Mouse (Mus musculus) forebrain, embryonic 11.5 days (tissue): ENCODE data around the gene Tcf7l1. TPM values are rescaled to one million over a fixed set of nuclear protein-coding genes. Genes with fewer than 3 reads are reported as not detected.

Experiments
- ATAC-seq: fragments of 200-750 bp; cut with Nextera tagmentation; replicated peaks from 2 replicates; pipeline ENCODE4 v1.8.0; 2017; ENCODE audit warnings: moderate TSS enrichment; ENCODE audit not compliant: low FRiP score
- DNase-seq: peaks from one replicate; pipeline ENCODE4 v3.0.0-alpha.2; 2017; ENCODE audit warnings: low spot score
- H3K27ac ChIP-seq: fragments of 300-500 bp; sonication (generic); 2 replicates; pipeline ENCODE4 v1.5.1; 2014; ENCODE audit warnings: low read depth, low read length
- H3K27me3 ChIP-seq: fragments of 300-500 bp; sonication (generic); 2 replicates; pipeline ENCODE4 v1.6.1; 2014; ENCODE audit warnings: mild to moderate bottlenecking, low read length, mixed read lengths; ENCODE audit not compliant: control insufficient read depth, insufficient read depth
- H3K36me3 ChIP-seq: fragments of 300-500 bp; sonication (generic); 2 replicates; pipeline ENCODE4 v1.6.1; 2014; ENCODE audit warnings: mild to moderate bottlenecking, low read length, moderate library complexity, mixed read lengths; ENCODE audit not compliant: control insufficient read depth, insufficient read depth
- H3K4me1 ChIP-seq: fragments of 300-500 bp; sonication (generic); replicated peaks from 2 replicates; pipeline ENCODE4 v1.6.1; 2014; ENCODE audit warnings: low read length, mixed read lengths; ENCODE audit not compliant: control insufficient read depth, insufficient read depth
- H3K4me2 ChIP-seq: fragments of 300-500 bp; sonication (generic); 2 replicates; pipeline ENCODE4 v1.6.1; 2014; ENCODE audit warnings: low read depth, mild to moderate bottlenecking, low read length, moderate library complexity, mixed read lengths; ENCODE audit not compliant: severe bottlenecking
- H3K4me3 ChIP-seq: fragments of 300-500 bp; sonication (generic); 2 replicates; pipeline ENCODE4 v1.5.1; 2014; ENCODE audit warnings: low read depth, low read length
- H3K9ac ChIP-seq: fragments of 300-500 bp; sonication (generic); 2 replicates; pipeline ENCODE4 v1.6.1; 2014; ENCODE audit warnings: low read length
- H3K9me3 ChIP-seq: fragments of 300-500 bp; sonication (generic); 2 replicates; pipeline ENCODE4 v1.6.1; 2016; ENCODE audit warnings: low read length, mixed read lengths; ENCODE audit not compliant: control insufficient read depth
- WGBS: fragments of 180-500 bp; shearing (Covaris S2); extraction: QIAGEN DNeasy Blood & Tissue Kit; methylation state at CpG from one replicate; pipeline ENCODE4 v1.1.7; 2014; 5-methylcytosine and 5-hydroxymethylcytosine counted together
- polyA plus RNA-seq: library from polyadenylated mRNA; unstranded; fragments of >200 nt; fragmentation: Nextera tagmentation; extraction: Ambion mirVana; gene quantifications from 2 replicates; pipeline ENCODE4 v1.2.1, GENCODE M21; 2014

Tcf7l1 gene
- polyA plus RNA-seq, 1 experiment from 2014 or later, result 33.3 TPM

- H3K4me1 ChIP-seq, result peaks cover 1% of the 10 kb centered on the region; the same call in 1 of the 2 replicates
- H3K27me3 ChIP-seq, result no peaks in the 10 kb centered on the region
- no peak overlapping the region for H3K9ac ChIP-seq
- H3K4me2 ChIP-seq, result no peak overlapping the region
- DNase-seq (no peak), ATAC-seq (no peak)
- no peak overlapping the region for H3K27ac ChIP-seq
- WGBS, result 36% methylated on average over 3 of the region's 3 CpGs
- no peaks in the 10 kb centered on the region; the same call in 1 of the 2 replicates for H3K36me3 ChIP-seq
- H3K9me3 ChIP-seq, result no peaks in the 10 kb centered on the region
- no peak overlapping the region for H3K4me3 ChIP-seq
Observed at GRCm38 (mm10) chr6:72774275-72774674, 14.8 kb downstream of the Tcf7l1 start.

GRCm38 (mm10) chr6:72769915-72770776 lies 18.9 kb downstream of the Tcf7l1 start:
- no peak for ATAC-seq
- no peaks in the 10 kb centered on the region for H3K27me3 ChIP-seq
- H3K36me3 ChIP-seq, result no peaks in the 10 kb centered on the region; the same call in 1 of the 2 replicates
- H3K4me1 ChIP-seq, result 0 out of 2 replicates have a peak, but pooled peaks cover 4% of the 10 kb centered on the region
- DNase-seq, result no peak
- no peak overlapping the region for H3K4me2 ChIP-seq
- H3K27ac ChIP-seq, result no peak overlapping the region
- 84% methylated on average over 14 of the region's 14 CpGs for WGBS
- no peak overlapping the region for H3K9ac ChIP-seq
- H3K4me3 ChIP-seq, result no peak overlapping the region
- no peaks in the 10 kb centered on the region for H3K9me3 ChIP-seq

GRCm38 (mm10) chr6:72769343-72769742 lies 19.7 kb downstream of the Tcf7l1 start:
- 76% methylated on average over 13 of the region's 13 CpGs for WGBS
- no peak for ATAC-seq
- H3K27me3 ChIP-seq, result no peaks in the 10 kb centered on the region
- H3K4me1 ChIP-seq, result 0 out of 2 replicates have a peak, but pooled peaks cover 4% of the 10 kb centered on the region
- H3K9ac ChIP-seq, result no peak overlapping the region
- H3K27ac ChIP-seq, result no peak overlapping the region
- no peaks in the 10 kb centered on the region for H3K9me3 ChIP-seq
- no peak overlapping the region for H3K4me2 ChIP-seq
- H3K36me3 ChIP-seq, result no peaks in the 10 kb centered on the region; the same call in 1 of the 2 replicates
- no peak for DNase-seq
- no peak overlapping the region for H3K4me3 ChIP-seq

- Histone ChIP-seq H3K9me3 (no peaks in the 10 kb centered on the region), H3K36me3 (no peaks in the 10 kb centered on the region; the same call in 1 of the 2 replicates), H3K4me3 (no peak overlapping the region), H3K27ac (no peak overlapping the region), H3K27me3 (no peaks in the 10 kb centered on the region), H3K4me2 (no peak overlapping the region), H3K9ac (no peak overlapping the region), H3K4me1 (0 out of 2 replicates have a peak, but pooled peaks cover 4% of the 10 kb centered on the region)
- DNase-seq (no peak), ATAC-seq (no peak)
- WGBS, result 79% methylated on average over 9 of the region's 9 CpGs
Observed at GRCm38 (mm10) chr6:72768804-72769203, 20.2 kb downstream of the Tcf7l1 start.

GRCm38 (mm10) chr6:72768097-72768496 lies 21.0 kb downstream of the Tcf7l1 start:
- peaks cover 4% of the 10 kb centered on the region; the same call in 1 of the 2 replicates for H3K4me1 ChIP-seq
- no peak for ATAC-seq

GRCm38 (mm10) chr6:72763616-72764015 lies 25.4 kb downstream of the Tcf7l1 start:
- Histone ChIP-seq H3K4me1 (peaks cover 10% of the 10 kb centered on the region; the same call in 1 of the 2 replicates), H3K4me3 (no peak overlapping the region), H3K9me3 (no peaks in the 10 kb centered on the region), H3K27ac (no peak overlapping the region), H3K27me3 (no peaks in the 10 kb centered on the region), H3K9ac (no peak overlapping the region), H3K4me2 (no peak overlapping the region), H3K36me3 (no peaks in the 10 kb centered on the region; the same call in 1 of the 2 replicates)
- WGBS, result 75% methylated on average over 11 of the region's 11 CpGs
- DNase-seq (no peak), ATAC-seq (no peak)

More at GRCm38 (mm10) chr6:72768097-72768496, 21.0 kb downstream of the Tcf7l1 start:
- WGBS, result 94% methylated on average over 9 of the region's 9 CpGs
- Histone ChIP-seq H3K9me3 (no peaks in the 10 kb centered on the region), H3K27ac (no peak overlapping the region), H3K36me3 (no peaks in the 10 kb centered on the region; the same call in 1 of the 2 replicates), H3K27me3 (no peaks in the 10 kb centered on the region), H3K4me3 (no peak overlapping the region), H3K4me2 (no peak overlapping the region), H3K9ac (no peak overlapping the region)
- DNase-seq, result no peak

GRCm38 (mm10) chr6:72761645-72762044 lies 27.4 kb downstream of the Tcf7l1 start:
- ATAC-seq (no peak), DNase-seq (no peak)
- Histone ChIP-seq H3K36me3 (no peaks in the 10 kb centered on the region; the same call in 1 of the 2 replicates), H3K9me3 (no peaks in the 10 kb centered on the region), H3K9ac (no peak overlapping the region), H3K4me1 (peaks cover 10% of the 10 kb centered on the region; the same call in 1 of the 2 replicates), H3K27me3 (no peaks in the 10 kb centered on the region), H3K27ac (no peak overlapping the region), H3K4me3 (no peak overlapping the region), H3K4me2 (no peak overlapping the region)
- WGBS, result 34% methylated on average over 7 of the region's 7 CpGs

GRCm38 (mm10) chr6:72758239-72759017 lies 30.6 kb downstream of the Tcf7l1 start:
- peaks cover 13% of the 10 kb centered on the region; the same call in 1 of the 2 replicates for H3K4me1 ChIP-seq
- 42% methylated on average over 10 of the region's 10 CpGs for WGBS

More at GRCm38 (mm10) chr6:72758239-72759017, 30.6 kb downstream of the Tcf7l1 start:
- ATAC-seq (0 out of 2 replicates have a peak, but pooled peaks have one; percentile 24), DNase-seq (no peak)
- H3K36me3 ChIP-seq, result no peaks in the 10 kb centered on the region
- no peaks in the 10 kb centered on the region for H3K27me3 ChIP-seq
- no peak overlapping the region for H3K4me2 ChIP-seq
- no peaks in the 10 kb centered on the region for H3K9me3 ChIP-seq
- H3K4me3 ChIP-seq, result no peak overlapping the region
- no peak overlapping the region; the same call in 1 of the 2 replicates for H3K27ac ChIP-seq
- H3K9ac ChIP-seq, result no peak overlapping the region
